Mouse (Mus musculus): Measurements from ENCODE around the gene Rcc1.
A peak's percentile ranks its signal among the peaks of the same experiment; 100 is the strongest.

The Rcc1 gene

DNA sequence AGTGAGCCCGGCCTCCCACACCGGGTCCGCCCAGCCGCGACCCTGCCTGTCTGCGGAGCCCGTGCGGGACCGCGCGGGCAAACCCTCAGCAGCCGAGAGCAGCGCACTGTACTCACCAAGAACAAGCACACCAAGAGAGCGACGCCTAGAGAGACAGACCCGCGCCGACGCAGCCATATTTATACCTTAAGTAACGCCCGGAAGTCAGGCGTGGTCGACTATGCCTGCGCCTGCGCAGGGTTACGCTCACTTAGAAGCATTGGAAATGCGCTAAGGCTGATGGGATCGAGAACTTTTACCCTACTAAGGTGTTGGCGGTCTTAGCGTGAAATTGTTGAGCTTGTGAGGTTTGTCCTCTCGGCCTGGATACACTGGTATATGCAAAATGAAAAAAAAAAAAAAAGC, at the start of gene Rcc1:
Rcc1 (minus strand) TSS at position 125 of the 405 bp plus-strand sequence.
- peak; percentile 89 to 90 for DNase-seq

DNA sequence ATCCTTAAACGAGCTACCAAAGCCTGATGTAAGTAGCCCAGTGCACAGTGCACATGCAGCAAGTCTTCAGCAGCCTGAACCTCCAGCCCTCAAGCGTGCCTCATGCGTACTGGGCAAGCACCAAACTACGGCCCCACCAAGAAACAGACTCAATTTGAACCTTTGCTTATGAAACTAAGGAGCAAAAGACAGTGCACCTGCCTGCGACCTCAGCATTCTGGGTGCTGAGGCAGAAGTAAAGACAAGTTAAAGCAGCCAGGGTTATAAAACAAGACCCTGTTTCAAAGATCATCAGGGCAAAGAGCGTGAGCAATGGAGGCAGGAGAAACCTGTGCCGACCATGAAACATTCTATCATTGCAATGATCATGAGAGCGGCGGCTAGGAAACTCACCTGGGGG, 47.6 kb upstream of the Rcc1 start:
- DNase-seq: no peak

DNA sequence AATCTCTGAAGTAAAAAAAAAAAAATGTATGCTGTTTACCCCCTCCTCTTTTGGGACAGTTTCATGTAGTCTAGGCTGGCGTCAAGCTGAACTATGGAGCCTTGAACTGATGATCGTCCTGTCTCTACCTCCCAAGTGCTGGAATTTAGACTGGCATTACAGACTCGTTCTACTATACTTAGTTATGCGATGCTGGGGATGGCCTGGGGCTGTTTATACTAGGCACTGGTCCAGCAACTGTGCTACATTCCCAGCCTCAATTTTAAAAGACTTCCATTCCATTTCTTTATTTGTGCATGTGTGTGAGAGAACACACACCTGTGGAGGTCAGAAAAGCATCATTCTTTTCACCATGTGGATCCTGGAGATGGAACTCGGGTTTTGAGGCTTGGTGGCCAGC, 45.5 kb upstream of the Rcc1 start:
- no peak for DNase-seq

DNA sequence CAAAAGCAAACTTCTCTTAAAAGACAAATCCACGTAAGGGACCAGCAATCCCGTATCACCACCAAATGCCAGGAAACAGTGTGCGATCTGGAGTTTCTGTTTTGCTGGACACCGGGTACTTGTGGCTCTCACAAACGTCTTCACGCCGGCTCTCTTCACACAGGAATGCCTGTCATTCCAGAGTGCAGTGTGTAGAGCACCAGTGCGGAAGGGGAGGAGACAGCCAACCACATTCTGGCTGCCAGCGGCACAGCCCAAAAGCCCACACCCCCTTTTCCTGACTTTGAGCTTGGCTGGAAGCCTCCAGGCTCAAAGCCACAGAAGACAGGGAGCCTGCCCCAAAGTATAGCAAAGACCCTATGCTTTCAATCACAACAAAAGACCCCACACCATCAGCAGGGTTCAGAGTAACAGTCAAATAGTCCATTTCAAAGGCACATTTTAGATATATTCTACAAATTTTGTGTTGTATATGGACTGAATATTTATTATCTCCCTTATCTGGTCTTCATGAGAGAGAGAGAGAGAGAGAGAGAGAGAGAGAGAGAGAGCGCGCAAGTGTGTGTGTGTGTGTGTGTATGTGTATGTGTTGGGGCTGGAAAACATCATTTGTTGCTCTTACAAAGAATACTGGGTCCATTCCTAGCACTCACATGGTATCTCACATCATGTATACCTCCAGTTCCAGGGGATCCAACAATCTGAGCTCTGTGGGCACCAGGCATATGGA, 44.8 kb upstream of the Rcc1 start:
- peak in 1 of 2 experiments; percentile 18 for DNase-seq

DNA sequence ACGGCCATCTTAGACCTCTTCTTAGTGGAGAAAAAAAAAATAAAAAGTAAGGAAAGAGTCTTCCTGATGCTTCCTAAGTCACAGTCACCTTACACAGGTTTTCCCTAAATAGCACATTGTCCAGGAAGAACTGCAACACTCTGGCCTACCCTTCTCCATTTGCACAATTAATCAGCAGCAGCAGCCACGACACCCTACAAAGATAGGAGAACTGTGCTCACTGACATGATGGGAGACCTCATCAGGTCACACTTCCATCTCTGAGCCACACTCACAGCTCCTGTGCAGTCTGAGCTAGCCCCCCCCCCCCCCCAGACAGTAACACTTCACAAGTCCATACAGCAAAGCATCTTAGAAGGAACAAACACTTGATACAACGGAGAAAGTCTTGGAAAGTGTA, 43.7 kb upstream of the Rcc1 start:
- no peak for DNase-seq

DNA sequence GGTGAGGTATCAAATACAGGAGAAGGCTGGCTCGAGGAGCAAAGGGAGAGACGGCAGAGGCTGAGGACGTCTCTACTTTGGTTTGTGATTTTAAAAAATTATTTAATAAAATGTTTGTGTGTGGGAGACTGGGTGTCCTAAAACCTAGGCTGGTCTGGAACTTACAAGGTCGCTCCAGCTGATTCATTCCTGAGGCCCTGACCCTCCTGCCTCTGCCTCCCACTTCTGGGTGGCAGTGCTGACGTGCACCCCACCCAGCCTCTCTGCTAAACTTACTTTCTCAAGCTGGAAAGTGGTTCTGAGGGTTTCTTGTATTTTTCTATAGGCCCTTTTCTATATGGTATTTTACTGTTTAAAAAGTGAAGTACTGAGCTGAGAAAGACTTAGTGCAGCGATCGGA, 42.8 kb upstream of the Rcc1 start:
- no peak for DNase-seq

DNA sequence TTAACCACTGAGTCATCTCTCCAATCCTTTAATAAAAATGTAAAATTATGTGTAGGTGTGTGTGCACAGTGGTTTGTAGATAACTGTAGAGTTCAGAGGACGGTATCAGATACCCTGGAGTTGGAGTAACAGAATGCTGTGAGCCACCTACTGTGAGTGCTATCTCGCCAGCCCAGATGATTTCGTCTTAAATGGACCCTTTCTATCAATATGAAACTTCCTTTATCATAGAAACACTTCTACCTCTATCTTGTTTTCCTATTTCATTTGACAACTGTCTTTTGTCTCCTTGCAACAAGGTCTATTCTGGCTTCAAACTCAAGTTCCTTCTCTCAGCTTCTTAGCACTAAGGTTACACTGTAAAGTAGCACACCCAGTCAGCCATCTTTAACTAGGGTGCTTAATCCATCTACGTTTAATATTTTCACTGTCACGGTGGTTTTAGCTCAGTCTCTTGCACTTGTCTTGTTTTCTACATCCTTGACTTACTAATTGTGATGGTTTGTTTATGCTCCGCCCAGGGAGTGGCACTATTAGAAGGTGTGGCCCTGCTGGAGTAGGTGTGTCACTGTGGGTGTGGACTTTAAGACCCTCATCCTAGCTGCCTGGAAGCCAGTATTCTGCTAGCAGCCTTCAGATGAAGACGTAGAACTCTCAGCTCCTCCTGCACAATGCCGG, 37.8 kb upstream of the Rcc1 start:
- no peak for DNase-seq

DNA sequence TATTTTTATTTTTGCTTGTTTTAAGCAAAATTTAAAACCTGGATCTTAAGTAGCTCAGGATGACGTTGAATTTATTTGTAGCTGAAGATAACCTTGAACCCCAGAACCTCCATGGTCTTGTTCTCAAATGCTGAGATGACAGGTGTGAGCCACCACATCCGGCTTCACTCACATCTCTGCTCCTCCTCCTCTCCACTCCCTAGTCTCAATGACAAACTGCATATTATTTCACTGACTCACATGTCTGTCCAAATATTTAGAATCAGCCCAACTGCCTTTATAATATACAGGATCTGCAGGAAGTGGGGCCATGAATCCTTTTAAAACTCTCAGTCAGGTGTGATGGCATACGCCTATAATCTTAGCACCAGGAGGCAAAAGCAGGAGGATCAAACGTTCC, 35.9 kb upstream of the Rcc1 start:
- no peak for DNase-seq

DNA sequence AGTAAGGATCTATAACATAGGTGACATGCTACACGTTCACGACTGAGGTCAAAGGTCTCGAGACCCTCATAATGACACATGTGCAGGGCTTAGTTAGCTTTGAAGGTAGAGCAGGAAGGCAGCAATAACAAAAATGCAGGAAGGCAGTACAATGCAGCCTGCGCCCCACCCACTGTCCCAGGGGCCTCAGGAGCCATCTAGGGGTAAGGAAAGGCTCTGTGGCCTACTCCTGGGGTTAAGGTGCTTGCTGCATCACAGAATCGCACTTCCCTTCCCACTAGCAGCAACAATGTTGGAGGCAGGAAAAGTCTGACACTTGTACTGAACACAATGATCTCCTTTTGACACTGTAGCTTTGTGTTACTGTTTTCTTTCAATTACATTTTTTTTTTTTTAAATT, 34.2 kb upstream of the Rcc1 start:
- DNase-seq: no peak

DNA sequence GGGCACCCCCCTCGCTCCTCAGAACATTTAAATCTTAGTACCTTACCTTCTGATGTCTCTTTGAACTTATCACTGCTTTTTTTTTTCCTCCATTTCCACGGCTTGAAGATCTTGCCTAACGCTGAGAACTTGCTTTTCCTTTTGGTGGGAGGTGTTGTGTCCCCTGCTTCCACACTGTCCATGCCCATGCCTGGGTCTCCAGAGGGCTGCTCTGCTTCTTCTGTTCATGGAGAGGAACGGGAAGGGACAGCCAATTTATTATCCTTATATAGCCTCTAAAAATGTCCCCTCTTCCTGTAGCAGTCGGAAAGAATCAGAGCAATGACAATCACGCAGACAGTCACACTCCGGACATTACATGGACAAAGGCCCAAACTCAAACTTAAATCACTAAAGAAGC, 33.4 kb upstream of the Rcc1 start:
- no peak for DNase-seq

DNA sequence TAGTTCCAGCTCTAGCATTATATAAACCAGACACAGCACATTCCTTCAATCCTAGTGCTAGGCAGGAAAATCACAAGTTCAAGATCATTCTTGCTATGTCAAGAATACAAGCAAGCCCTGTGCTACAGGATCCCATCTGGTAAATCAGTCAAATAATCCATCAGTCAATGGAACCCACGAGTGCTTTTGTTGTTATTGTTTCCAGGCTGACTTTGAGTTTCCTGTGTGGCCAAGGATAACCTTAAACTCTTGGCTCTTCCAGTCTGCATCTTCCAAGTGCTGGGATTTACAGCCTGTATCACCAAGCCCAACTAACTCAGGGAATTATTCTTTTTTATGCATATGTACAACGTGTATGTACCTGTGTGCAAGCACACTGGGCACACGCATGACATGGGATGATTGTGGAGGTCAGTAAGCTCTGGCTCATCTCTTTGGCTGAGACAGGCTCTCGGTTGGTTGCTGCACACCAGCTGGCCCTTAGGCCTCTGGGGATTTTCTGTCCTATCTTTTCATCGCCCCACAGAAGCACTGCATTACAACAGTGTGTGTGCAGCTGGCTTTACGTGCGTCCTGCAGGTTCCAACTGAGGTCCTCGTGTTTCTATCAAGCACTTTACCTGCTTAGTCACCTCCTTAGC, 32.5 kb upstream of the Rcc1 start:
- DNase-seq: no peak

DNA sequence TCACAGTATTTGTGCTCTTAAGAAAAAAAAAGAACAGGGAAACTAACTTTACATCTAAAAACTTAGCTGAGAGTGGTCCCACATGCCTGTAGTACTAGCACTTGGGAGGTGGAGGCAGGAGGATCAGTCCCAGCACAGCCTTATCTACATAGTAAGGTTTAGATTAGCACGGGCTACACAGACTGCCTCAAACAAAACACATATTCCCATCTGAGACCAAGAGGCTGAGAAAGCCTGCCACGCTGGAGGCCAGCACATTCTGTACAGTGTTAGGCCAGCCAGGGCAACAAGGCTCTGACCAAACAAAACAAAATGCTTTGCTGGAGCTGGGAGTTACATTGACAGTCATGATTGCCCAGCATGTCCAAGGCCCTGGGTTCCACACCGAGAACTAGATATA, 30.1 kb upstream of the Rcc1 start:
- no peak for DNase-seq

DNA sequence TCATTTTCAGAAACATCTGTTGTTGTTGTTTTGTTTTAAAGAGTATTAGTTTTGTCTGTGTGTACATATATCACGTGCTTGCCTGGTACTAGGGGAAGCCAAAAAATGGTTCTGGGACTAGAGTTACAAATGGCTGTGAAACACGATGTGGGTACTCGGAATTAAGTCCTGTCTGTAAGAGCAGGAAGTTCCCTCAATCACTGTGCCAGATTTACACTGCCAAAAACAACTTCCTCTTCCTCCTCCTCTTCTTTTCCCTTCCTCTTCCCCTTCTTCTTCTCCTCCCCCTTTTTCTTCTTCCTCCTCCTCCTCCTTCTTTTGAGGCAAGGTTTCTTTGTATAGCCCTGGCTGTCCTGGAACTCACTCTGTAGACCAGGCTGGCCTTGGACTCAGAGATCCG, 28.9 kb upstream of the Rcc1 start:
- no peak for DNase-seq

DNA sequence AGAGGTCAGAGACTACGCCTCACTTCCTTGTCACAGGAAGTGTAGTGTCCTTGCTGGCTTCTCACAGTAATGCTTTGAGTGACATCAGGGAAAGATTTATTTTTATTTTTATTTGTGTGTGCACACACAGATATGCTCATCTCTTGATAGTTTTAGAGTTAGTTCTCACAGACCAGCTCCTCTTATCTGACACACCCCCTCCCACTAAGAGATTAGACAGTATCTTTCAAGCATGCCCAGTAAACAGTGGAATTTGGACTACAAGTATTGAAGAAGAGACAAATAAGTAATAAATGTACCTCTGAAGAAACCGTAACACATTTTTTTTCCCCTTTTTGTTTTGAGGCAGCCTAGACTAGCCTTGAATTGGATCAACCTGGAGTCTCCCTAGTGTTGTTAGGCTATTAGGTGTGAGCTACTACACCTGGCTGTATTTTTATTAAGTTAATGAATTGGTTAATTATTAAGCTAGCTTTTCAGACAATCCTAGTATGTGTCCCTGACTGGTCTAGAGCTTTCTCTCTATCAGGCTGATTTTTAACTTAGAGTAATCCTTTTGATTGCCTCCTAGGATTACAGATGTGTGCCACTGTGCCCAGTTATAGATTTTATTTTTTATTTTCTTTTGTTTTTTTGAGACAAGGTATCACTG, 27.7 kb upstream of the Rcc1 start:
- no peak for DNase-seq

DNA sequence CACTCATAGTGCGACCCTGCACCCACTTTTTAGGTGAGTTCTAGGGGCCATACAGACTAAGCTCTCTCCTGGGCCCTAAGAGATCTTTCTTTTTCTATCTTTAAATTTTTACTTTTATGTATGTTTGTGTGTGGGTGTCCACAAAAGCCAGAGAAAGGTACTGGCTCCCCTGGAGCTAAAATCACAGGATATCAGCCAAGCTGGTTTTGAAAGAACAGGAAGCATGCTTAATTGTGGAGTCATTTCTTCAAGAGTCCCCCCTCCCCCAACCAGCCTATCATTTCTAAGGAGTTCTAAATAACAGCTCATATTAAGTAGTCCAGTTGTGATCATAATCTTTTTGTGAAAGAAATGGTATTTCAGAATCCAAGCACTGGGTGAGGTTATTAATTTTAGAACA, 20.4 kb upstream of the Rcc1 start:
- DNase-seq: no peak

DNA sequence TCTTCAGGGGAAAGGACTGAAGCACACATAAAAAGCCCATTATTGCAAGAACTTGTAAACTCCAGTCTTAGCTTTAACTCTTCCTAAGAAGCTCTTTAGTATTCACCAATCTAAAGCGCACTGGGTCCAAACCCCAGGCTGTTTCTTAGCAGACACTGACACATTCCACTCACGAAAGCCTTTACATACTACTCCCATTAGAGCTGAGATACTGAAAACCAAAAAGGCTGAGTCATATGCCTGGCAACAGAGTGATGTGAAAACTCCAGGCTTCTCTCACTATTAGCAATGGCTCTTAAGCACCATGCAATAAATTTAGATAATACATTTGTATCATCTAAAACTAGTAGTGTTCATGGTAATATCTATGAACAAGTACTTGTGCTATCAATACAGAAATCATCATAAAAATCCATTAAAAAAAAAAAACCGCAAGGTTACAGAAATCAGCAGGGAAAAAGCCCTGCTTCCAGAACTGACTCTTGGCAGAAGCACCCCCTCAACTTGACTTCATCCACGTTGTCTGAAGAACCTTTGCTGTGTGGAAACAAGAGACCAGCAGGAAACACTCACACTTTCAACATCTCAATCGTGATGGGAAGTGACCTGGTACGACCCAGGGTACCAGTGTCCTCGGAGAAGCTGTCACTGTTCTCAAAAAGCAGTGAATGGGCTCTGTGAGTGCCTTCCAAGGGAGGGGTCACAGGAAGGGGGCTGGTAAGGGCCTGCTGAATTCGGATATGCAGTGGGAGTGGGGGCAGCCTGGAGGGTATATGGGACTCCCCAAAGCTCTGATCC, 16.7 kb upstream of the Rcc1 start:
- no peak for DNase-seq

DNA sequence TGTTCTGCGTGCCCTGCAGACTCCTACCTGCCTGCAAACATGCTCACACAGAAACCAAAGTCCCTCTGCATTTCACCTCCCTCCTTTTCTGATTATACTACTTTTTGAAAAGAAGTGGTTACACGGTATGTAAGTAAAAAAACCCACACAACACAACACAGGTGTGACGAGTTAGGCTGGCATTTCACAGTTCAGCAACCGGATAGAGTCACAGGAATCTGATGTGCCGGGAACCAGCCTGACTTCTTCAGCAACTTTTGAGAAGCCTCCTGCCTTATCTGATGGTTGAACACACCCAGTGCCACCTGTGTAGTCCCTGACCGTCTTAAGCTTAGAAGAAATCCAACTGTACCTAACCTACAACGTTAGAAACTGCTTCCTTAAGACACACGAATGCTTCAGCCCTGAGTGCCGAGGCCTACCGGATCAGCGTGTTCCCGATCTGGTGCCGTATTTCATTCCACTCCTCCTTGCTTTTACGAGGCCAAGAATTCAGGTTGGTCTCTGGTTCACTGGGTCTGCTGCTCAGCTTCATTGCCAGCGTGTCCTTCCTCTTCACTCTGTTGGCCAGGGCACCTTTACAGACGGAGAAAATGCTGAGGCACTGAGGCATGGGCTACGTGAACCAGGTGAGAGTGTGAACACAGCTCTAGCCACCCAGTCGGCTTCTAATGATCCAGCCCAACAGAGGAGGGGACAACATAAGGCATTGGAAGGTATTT, 14.2 kb upstream of the Rcc1 start:
- DNase-seq: no peak

DNA sequence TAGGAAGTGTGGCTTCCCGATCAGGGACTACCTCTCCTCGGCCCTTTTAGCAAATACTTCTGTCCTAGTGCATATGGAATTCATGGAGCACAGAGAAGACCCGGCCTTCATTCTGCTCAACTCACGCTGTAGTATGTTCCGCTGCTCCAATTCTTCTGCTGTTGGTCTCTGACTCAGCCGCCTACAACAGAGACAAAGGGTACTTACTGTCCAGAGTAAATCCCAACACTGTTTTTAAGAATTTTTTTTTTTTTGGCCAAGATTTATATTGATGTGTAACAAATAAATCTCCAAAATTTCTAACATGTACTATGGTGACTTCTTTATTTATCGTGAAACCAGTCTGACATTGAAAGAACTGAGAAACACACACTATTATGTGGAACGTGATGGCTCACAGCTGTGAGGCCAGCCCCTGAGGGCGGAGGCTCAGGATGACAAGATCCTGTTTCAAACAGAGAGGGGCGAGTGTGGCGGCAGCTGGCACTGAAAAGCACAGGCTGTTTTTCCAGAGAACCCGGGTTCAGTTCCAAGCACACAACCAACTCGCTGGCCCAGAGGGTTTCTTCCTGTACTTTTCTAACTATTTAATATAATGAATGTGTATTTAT, 12.2 kb upstream of the Rcc1 start:
- no peak for DNase-seq

DNA sequence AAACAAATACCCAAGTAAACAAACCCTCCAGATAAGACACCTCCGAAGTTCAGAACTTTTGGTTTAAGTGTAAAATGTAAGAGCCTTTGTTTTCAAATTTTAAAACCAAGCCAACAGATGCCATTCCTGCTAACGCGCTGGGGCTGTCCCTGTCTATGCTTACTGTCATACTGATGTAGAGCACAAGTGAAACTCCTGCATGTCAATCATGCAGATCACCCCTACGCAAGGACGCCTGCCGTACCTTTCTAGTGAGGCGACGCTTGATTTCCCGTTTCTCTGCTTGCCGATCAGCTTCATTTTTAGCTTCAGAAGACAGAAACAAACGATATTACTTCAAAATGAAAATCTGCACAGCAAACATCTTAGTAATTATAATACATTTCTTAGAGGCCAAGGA, 10.1 kb upstream of the Rcc1 start:
- no peak for DNase-seq

DNA sequence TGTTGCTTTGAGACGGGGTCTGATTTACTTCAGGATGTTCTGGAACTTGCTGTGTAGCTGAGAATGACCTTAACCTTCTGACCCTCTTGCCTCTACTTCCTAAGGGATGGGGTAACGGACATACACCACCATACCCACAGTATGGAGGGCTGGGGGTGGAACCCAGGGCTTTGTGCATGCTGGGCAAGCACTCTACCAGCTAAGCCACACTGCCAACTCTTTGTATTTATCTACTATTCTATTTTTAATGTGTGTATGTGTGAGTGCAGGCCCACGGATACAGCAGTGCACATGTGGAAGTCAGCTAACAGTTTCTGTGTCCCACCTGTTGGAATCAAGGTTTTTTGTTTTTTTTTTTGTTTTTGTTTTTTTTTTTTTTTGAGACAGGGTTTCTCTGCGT, 6.1 kb upstream of the Rcc1 start:
- no peak for DNase-seq

DNA sequence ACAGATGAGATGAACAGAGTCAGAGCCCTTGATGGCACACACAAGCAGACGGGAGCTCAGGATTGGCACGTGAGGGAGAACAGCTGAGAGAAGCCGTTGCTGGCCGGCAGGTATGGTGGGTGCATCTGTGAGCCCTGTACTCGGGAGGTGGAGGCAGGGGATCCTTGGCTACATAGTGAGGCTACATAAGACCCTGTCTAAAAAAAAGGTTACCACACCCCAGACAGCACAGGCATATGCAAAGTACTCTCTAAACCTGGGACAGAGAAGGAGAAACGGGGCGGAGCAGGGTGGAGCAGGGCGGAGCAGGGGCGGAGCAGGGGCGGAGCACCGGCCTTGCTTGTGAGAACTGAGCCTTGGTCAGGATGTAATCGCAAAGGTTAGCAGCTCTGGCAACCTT, 2.8 kb upstream of the Rcc1 start:
- peak; percentile 49 to 65 for DNase-seq

DNA sequence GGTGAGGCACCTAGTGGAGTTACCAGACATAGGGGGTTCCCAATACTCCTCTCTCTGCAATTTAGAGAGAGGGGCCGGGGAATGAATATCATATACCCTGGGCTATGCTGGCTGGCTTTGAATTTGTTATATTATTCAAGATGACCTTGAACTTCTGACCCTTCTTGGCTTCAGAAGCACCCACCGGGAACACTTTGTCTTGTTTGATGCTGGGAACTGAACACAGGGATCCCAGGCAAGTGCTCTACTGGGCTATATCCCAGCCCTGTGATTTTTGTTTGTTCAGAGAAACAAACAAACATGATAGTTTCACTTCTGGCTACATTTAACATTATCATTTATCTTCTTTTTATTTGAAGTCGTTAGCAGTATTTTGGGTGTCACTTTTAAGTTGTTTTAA, 2.0 kb upstream of the Rcc1 start:
- DNase-seq: no peak

All from cerebellum, postnatal 25 days (tissue).